Mouse (Mus musculus) thymus, postnatal 10 days (tissue): ENCODE results near the gene Gm45062.
A peak's percentile ranks its signal among the peaks of the same experiment; 100 is the strongest.

Source experiments
- DNase-seq, 2 experiments: peaks; one replicate each; pipeline ENCODE4 v3.0.0; 2021; ENCODE audit warnings: low spot score in 2 of 2

Gm45062 gene

DNA sequence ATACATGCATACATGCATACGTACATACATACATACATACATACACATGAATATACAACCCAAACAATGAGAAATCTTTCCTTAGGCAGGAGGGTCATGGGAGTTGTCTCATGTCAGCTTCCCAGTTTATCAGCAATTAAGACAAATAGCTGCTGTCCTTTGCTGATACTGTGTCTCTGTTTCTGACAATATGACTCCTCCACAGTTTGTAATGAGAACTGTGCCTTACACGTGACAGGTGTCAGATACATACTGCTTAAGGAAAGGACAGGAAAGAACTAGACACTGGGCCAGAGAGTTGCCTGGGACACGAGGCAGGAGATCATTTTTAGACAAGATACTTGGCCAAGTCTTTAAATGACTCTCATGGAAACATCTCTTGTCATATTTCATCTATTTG, 215.1 kb downstream of the Gm45062 start:
- DNase-seq: no peak

DNA sequence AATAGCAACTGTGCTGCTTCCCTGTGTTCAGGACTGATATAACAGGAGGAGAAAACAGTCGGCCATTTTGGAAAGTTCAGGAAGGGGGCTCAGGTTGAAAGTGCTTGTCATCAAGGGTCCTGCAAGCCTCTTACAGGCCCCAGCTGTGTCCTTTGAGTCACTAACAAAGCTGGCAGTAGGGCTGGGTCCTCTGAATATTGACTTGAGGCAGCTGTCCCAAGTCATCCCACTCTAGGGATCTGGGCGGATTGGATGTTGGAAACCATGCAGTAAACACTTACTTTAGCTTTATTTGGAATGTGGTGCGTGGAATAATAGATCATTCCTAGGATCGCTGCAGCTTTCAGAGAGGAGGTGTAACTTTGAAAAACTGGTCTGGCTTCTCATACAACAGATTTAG, 215.6 kb downstream of the Gm45062 start:
- no peak for DNase-seq

DNA sequence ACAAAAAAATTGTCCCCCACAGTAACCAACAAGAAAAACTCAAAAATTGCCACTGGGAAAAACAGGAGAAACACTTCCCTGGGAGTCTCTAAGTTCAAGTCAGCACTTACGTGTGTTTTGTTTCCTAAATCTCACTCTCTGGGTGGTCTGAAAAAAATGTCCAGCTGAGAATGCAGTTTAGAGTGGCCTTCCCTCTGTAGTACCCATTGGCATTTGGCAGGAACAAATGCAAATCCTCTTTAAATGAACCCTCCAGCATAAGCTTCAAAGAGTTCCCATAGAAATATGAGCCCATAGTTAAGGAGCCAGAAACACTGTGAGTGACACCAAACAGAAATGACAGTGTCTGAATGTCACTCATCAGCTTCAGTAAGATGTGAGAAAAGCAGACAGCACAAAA, 219.9 kb downstream of the Gm45062 start:
- no peak for DNase-seq

DNA sequence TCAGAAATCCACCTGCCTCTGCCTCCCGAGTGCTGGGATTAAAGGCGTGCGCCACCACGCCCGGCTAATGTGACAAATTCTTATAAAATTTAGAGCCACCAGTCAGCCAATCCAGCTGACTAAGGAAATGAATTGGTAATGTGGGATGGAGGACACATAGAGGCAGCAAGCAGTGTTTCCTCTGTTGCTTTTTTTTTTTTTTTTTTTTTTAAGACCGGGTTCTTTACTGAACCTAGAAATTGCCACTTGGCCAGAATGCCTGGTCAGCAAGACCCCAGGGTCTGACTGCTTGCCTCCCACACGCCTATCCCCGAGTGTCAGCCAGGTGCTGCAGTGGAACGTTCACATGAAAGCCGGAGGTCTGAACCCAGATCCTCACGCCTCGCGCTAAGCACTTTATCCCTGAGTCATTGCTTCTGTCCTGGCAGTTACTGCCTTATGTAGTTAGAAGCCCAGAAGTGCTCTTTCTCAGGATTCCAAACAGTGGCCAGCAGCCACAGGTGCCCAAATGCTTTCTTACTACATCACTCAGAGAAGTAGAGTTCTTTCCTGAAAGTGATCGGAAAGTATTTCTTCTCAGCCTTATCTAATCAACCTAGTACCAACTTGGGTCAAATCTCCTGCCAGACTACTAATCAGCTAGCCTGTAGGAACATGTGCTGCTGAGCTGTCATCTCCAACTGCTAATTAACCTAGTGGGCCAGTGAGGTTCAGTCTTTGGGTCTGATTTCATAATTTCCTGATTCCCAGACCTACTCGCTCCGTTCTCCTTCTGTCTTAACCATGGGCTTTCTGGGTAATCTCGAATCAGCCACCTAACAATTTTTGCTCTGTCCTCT, 225.4 kb downstream of the Gm45062 start:
- peak; percentile 43 to 44 for DNase-seq

DNA sequence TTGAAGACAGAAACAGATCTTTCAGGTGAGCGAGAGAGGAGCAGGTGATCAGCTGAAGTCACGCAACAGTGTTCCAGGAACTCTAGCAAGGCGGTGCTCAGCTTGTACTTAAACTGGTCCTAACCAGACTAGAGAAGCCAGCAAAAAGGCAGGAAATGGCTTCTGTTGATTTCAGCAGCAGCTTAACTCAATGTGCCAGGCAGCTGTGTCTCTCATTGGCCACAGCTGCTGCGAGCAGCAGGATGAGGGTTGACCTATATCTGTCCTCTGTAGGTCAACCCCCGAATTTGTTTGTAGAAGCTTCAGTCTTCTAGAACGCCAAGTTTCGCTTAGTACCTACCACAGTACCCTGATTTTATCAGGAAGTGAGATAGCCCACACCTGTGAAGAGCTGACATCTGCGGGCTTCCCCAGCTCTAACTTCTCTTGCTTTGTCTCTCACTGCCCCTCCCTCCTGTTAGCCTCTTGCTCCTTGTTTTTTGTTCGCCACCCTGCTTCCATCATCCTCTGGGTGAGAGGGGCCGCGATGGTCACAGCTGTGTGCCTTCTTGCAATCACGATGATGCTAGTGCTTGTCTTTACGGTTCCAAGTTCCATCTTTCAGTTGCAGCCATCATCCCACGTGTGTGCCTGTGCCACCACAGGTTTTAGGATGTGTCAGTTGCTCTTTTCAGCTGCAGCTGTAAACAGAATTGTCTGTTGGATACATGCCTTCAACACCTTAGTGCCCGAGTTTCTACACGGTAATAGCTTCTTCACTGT, 226.3 kb downstream of the Gm45062 start:
- peak; percentile 81 to 89 for DNase-seq

DNA sequence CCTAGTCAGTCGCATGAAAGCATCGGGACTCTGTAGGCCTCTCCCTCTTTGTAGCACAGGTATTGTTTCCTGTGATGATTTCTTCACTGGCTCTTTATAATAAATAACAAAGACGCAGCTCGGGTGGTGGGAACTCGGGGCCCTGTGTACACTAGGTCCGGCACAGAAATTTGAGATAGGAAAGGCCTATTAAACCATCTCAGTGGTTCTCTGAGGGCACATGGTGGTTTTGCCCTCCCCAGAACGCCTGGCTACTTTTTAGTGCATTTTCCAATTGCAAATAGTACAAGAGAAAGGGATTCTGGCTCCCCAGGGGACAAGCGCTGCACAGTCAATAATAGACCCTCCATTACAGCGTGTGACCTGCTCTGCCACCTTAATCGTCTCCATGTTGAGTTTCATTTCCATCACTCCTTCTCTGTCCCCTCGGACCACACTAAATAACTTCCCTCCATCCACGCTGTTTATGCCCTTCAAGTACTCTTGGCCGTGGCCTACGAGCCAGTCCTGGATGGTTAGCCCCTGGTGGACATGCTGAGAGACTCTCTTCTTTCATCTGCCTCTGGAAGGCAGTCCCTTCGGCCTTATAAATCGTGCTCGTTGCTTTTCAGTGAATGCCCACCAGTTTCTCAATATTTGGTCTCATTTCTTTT, 227.3 kb downstream of the Gm45062 start:
- DNase-seq: no peak

DNA sequence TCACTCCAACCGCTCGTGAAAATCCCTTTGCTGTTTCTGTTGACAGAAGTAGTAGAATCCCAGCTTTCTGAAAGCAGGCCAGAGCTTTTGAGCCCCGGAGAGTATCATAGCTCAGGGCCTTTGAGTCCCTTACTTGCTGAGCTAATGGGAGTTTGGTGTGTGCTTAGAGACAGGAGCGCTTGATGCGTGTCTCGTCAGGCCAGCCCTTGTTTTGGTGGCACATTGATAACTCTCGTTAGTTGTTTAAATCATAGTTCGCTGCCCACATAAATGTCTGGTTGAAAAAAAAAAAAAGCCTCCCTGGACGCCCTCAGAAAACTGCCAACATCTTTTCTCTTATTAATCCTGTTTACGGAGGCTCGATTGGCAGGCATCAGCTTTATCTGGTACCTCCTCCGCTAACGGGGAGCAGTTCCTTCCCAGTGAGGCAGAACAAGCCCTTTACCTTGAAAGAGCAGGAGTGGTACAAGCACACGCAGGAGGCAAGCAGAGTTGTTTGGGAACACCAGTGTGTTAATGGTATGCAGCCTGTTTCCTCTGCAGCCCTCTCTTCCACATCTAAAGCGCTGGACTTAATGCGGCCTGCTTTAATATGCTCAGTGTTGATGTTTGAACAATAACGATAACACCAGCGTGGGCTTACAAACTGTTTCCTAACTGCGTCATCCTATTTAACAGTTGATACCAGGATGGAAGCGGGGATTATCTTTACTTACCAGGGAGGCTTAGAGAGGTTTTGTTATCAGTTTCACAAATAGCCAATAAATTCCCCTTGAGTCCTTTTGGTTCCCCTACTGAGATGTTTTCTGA, 228.0 kb downstream of the Gm45062 start:
- DNase-seq: no peak

DNA sequence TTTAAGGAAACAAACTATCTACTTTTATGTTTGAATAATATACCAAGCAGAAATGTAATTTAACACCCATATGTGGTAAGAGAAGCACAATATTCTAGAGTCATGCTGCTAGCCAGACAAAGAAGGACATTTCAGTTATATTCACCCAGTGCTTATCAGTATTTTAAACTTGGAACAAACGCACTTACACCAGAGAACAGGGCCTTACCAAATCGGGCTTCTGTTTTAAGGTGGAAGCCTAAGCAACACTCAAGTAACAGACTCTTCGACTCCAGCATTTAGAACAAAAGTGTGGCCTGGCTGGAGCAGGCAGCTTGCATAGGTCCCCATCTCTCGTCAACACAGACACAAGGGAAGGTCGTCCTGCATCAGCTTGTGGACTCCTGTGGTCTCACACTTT, 229.0 kb downstream of the Gm45062 start:
- no peak for DNase-seq

DNA sequence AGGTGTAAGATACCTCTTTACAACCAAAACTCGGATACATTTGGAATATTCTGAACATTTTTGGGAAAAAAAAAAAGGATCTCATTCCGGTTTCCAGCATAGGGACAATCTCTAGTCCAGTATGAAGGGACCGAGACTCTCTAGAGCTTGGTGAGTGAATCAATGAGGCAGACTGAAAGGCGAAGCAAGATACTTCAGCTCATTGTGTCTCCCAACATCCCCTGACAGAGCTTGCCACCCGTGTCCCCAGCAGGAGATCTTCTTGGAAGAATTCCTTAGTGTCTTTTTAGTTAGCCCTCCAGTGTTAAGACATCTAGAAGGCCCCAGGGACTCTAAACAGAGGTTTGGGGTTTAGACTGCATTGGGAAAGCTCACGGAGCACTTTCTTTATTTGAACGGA, 230.0 kb downstream of the Gm45062 start:
- no peak for DNase-seq

DNA sequence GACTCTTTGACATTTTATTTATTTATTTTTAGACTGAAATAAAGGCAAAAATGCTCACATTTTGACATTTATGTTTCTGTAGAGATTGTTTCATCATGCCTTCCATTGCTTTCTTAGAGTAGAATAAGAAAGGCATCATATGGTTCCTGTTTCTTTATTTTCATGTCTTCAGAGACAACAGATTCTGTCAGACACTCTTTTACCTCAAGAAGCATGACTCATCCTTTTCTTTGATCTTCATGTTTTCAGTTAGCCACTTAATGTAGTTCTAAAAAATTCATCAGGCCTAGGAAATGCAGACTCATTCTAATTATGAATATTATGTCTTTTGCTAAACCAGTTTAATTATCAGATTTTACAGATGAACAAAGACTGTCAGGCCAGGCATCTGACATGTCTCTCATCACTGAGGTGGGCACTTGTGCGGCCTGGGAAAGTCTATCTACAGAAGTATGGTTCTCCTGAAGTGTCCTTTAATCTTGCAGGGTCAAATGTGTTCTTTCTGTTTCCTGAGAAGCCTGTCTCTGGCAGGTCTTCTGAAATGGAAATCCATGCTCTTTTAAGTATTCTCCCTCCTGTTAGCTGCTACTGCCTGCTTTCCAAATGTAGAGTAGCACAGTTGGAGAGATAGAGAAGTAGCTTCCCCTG, 230.8 kb downstream of the Gm45062 start:
- no peak for DNase-seq

DNA sequence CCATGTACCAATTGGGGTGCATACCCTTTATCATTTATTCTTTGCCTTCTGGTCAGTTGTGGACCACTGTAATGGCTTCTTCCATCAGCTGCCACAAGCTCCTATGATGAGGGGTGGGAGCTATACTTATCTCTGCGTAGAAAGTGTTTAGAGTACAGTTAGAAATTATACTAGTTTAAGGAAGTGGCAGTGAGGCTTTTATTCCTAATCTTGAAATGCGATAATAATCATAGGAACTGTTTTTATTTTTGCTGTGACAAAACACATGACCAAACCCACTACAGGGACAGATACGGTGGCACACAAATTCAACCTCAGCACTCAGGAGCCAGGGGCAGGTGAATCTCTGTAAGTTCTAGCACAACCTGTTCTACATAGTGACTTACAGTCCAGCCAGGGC, 233.0 kb downstream of the Gm45062 start:
- DNase-seq: no peak

DNA sequence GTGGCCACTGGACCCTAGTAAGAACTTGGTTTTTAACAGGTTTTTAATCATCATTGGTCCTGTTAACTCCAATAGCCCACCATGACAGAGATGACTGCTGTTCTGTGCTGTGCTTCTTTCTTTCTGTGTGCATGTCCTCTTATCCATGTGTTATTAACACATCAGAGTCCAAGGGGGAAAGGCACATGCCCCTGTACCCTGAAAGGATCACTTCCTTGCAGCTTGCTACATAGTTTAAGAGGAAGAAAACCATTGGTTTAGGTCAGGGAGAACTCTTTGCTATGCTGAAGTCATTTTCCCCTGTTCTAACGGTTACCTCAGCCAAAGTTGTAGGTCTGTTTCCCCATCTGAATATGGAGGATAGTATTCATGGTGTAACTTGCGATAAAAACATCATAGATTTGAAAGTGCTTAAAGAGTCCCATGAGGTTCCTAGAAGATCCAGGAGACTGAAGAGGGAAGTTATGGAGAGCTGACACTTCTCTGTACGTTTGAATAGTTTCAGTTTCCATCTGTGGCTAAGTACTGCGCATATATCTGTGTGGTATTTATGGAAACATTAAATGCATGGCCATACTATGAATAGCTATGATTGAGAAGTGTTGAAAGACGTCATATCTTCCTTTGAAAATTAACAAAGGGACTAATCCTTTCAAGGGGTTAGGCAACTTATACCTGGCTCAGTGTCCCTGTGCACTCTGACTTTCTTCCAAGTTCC, 236.0 kb downstream of the Gm45062 start:
- no peak for DNase-seq

DNA sequence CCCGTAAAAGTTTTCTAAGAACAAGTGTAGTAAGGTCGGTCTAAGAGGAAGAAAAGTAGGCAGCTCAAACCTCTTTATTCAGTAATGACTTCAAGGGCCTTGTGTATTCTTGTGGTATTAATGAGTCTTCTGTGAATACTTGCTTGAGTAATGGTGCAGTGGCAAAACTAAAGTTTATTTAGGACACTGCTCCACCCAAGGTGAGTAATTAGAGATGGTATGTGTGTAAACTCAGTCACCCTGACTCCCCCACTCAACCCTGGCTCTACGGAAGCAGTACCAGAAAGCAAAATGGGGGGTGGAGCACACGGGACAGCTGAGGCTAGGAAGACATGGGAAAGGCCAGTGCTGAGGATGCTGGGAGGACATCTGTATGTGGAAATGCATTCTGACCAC, 236.6 kb downstream of the Gm45062 start:
- no peak for DNase-seq

DNA sequence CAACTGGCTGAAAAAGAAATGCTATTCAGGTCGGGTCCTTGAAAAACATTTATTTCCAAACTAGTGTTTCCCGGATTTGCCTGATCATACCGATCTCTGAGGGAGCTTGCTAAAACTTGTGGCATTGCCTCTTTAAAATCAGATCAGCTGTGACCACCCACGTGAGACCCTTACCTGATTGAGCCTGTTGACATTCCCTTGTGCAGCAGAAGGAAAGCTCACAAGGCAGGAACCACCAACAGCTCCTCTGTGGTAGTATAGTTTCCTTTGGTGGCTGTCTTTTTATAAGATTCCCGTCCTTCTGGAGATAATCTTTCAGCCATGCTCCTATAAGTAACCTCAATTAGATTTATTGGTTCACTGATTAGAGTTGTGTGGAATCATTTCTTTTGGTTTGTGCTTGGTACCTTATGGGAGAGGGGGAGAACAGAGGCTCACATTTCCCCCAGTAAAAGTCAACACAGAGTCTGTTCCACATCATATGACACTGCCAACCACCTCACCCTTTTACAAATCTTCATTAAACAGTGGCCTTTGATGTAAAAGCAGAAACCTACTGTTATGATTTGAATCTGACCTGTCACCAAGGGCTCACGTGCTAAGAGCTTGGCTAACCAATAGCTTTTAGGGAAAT, 238.1 kb downstream of the Gm45062 start:
- DNase-seq: no peak

DNA sequence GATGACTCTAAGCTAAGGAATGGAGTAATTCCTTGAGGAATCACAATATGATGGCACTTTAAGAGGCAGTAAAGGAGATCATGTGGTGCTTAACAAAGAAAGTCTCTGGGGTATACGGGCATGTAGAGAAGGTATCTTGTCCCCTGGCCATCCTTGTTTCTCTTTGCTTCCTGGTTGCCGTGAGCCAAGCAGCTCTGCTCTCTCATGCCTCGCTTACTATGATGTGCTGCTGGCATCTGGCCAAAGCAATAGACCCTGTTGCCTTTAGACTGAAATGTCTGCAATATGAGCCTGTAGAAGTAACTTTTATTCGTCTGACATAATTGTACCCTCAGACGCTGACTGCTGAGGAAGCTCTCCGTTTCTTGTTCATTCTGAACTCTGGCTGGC, 238.6 kb downstream of the Gm45062 start:
- no peak for DNase-seq

DNA sequence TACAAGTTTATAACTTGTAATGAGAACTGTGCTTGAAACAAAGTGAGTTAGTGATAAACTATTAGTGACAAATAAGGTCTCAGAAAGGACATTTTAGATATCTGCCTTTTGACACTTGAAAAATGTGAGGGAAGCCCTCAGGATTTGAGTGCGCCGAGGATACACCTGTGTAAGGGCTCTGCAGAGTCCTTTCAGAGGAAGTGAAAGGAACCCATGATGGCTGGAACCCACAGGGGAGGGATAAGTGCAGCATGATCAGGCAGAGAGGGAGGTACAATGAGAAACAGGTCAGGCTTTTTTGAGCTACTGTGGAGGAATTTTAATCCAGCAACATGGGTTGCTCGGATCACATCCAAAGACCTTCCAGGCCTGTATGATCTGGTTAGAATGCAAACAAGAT, 239.7 kb downstream of the Gm45062 start:
- no peak for DNase-seq

DNA sequence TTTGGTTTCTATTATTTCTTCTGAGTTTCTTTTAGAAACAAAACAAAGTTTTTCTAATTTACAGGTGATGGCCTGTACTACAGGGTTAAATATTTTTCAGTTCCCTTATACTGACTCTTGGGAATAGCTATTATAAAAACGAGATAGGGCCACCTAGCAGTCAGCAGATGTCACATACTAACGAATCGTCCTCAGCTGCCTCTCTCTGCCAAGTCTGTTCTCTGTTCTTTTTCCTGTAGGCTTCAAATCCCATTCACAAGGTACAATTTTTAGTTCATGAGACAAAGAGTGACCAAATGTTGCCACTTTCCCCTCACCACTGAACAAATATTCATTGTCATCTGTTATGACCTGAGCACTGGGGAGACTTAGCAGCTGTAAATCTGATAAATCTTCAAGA, 244.7 kb downstream of the Gm45062 start:
- DNase-seq: no peak

DNA sequence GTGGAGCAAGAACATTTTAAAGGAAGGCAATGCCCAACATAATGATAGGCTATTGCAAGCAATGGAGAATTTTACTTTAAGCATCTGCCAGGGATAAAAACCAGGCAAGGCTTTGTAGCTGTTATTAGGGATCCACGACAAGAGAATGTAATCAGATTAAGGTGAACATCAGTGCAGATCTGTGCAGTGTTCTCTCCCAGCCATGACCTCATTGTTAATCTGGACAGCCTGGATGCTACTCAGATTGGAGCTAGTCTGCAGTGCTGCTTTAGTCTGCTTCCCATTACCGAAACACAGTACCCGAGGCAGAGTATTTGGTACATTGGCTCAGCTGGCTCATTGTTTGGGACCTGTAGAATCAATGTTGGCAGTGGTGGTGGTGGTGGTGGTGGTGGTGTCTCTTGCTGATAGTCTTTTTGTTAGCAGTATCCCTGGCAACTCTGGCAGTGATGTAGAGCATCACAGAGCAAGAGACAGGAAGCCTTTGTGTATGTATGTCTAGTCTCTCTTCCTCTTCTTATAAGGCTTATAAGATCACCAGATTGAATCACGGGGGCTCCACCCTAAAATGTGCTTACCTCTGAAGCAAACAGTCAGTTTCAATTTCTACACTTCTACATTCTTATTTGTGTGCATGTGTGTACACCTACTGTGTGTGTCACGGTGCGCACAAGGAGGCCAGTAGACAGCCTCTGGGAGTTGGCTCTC, 245.4 kb downstream of the Gm45062 start:
- DNase-seq: no peak

DNA sequence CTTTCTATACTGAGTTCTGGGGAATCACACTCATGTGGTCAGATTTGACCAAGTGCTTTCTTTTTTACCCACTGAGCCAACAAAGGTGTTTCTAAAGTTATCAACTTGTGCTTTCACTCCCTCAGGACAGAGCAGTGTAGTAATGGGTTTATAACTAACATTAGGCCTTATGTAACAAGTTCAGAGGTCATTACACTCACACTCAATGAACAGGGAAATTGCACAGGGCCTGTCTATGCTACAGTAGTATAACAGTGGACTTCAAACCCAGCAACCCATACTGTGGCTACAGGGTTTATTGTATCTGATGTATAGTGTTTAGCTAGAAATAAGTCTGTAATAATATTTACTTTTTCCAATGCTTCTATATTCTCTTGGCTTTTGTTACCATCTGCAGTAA, 247.4 kb downstream of the Gm45062 start:
- DNase-seq: no peak
